Mouse (Mus musculus) activated CD4-positive, CD25-positive, alpha-beta regulatory T cell, adult 4 months (primary cell): ENCODE data around the gene Dlx4. TPM values are rescaled to one million over a fixed set of nuclear protein-coding genes. Genes with fewer than 3 reads are reported as not detected.

Source experiments
- ATAC-seq: one replicate; pipeline ENCODE4 v1.8.0; 2017
- polyA plus RNA-seq, 2 experiments: library from polyadenylated mRNA; unstranded; fragments of 100-300 nt; shearing (Covaris generic); gene quantifications; one replicate each; pipeline ENCODE4 v1.2.1; 2017

Dlx4 gene
- polyA plus RNA-seq, 2 experiments from 2014 or later = not detected

DNA sequence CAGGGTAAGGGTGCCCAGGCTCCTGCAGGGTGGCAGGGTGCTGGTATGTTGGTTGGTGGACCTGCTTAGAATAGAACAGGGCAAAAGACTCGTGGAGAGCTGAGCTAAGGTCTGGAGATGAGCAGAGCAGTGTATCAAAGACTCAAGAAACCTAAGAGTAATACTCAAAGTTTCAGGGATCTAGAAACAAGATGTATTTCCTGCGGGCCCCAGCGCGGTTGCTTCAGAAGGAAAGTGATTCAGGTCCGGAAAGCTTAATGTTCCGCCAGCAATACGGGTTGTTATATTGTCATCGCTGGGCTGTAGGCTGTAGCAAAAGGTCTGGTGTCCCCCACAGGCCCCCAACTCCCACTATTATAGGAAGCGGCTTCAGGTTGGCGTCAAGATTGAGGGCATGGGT is 3.8 kb downstream of the Dlx4 start:
- no peak for ATAC-seq

DNA sequence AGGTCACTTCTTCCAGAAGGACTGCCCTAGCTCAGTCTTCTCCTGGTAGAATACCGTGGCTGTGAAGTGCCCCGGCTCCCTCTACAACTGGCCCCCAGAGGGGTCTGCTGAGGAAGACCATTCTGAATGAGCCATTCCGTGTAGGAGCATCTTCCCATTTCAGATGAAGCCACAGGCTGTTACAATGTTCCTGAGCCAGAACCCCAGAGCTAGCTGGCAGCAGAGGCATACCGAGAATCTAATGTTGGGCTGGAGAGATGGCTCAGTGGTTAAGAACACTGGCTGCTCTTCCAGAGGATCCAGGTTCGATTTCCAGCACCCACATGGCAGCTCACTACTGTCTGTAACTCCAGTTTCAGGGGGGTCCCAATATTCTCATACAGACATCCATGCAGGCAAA is 6.2 kb downstream of the Dlx4 start:
- ATAC-seq = no peak

DNA sequence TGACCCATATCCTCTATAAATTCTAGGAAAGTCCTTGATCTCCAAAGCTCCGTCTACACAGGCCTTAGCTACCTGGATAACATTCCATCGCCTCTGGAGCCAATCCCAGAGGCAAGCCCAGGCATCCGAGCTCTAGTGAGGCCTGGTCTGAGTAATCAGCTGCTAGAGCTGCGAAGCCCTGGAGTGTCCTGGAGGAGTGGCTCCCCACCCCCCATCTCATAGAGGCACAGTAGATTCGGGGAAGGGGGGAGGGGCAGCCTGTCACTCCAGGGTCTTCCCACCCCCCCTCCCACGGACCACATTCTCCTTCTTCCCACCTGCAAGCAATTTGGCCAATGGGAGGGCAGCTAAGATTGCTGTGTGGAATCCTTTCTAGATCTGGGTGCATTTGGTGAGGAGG is 8.8 kb downstream of the Dlx4 start:
- no peak for ATAC-seq

DNA sequence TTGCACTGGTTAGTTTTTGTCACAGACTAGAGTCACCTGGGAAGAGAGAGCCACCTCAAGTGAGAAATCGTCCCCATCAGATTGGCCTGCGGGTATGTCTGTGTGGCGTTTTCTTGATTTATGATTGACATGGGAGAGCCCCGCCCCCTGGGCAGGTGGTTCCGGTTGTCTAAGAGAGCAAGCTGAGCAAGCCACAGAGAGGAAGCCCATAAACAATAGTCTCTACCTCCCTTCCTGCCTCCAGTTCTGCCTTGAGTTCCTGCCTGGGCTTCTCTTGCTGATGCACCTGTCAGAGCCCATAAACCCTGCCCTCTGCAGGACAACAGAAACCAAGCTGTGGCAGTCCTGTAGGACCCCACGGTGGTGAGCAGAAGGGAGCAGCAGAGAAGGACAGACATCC is 12.7 kb downstream of the Dlx4 start:
- ATAC-seq = no peak

DNA sequence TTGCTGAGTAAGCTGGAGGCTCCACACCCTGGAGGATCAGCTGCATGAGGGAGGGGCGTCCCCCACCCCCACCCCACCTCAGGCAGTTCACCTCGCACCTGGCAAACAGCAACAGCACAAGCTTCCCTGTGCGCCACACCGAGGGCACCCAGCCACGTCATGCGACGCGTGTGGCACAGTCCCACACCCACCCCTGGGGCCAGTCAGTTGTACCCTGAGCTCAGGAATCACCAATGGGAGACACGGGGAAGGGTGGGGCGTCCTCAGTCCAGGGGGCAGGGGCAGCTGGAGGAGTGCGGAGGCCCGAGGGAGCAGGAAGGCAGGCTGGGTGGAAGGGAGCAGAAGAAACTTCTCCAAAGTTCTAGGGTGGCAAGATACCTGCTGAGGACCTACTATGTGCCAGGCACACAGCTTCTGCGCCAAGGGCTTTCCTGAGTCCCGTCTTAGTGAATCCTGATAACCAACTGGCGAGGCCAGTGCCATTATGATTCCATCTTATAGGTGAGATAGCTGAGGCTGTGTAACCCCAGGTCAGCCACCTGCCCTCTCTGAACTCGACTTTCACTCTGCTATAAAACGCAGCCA is 15.3 kb downstream of the Dlx4 start:
- no peak for ATAC-seq

DNA sequence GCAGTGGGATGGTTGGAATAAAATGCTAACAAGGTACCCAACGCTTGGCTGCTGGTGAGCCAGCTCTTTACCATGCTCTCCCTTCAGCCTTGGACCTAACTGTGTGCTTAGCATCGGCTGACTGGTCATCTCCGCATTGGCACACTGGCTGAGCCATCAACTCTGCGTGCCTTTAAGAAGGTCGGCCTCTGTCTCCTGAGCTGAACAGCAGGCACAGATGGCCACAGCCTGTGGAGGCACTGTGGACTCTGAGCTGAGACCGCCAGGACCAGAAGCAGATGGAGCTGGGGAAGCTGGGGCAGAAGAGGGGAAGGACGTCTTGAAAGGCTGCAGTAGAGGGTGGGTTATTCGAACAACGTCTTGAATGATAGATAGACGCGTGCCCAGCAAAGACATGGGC is 17.7 kb downstream of the Dlx4 start:
- no peak for ATAC-seq

DNA sequence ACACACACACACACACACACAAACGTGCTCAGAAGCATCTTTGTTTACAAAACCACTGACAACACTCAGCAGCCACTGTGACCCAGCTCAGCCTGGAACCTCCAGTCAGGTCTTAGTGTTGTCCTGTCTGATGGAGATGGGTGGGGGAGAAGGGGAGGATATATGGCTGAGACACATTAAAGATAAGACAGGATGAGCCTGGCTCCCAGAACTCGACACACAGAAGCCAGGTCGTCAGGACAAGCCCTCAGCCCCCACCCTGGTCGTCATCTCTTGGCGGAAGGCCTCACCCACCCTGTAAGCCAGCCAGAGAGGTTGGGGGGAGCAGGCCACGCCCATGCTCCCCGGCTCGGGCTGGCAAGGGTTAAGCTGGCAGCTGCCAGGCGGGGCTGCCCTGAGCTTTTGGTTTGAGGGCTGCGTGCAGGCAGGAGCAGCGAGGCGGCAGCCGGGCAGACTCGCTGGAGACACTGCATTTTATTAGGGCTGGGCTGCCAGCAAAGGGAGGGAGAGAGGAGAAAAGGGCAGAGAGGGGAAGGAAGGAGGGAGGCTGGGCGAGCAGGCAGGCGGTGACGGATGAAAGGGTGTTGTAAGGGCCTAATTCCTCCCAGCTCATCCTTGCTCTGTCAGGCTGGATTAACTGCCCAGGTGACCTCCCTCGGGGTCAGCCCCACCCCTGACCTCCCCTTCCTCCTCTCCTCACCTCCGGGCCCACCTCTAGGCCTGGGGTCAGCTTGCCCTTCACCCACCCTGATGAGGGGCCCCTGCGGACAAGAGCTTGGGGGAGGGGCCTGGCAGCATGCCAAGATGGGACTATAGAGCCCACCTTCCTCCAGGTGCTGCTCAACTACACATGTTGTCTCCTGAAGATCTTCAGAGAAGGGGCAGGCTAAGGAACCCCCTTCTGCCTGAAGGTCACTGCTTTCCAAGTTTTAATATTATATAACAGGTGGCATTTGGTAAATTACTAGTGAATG is 19.5 kb downstream of the Dlx4 start:
- no peak for ATAC-seq

DNA sequence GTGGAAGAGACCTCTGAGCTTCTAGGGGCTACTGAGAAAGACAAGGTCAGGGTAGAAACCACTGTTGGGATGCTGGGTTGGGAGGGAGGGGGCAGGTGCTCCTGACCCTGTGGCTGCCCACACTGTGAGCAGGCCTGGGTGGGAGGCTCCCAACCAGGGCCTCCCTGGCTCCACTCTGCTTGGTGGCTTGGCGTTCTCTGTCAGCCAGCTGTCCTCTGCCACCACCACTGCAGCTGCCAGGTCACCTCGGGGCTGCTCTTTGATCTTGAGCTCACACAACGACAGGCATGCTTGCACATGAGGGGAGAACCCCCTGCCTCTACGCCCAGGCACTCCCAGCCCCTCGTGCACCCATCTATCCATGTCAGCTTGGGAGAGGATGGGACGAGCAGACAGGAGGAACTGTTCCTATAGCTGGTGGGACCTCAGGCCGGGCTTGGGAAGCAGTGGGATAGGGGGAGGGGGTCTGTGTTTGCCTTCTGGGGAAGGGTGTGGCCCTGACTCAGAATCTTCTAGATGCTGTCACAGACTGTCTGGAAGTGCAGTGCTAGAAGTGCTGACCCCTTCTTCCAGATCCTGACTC is 20.6 kb downstream of the Dlx4 start:
- ATAC-seq = no peak

DNA sequence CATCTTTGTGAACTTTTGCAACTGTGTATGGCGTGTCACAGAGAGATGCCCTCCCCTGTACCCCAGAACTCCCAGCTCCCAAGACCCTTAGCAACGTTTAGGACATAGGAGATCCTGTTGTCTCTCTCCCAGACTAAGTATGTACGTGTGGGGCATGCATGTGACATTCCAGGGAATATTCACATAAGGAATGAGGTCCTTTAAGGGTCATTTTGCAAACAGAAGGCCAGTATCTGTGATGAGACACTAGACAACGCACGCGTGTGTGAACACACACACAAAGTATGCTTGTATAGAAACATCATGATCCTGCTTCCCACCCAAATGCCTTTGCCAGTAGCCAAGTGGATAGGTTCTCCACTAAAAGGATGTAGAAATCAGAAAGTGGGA is 24.0 kb downstream of the Dlx4 start:
- ATAC-seq = no peak

DNA sequence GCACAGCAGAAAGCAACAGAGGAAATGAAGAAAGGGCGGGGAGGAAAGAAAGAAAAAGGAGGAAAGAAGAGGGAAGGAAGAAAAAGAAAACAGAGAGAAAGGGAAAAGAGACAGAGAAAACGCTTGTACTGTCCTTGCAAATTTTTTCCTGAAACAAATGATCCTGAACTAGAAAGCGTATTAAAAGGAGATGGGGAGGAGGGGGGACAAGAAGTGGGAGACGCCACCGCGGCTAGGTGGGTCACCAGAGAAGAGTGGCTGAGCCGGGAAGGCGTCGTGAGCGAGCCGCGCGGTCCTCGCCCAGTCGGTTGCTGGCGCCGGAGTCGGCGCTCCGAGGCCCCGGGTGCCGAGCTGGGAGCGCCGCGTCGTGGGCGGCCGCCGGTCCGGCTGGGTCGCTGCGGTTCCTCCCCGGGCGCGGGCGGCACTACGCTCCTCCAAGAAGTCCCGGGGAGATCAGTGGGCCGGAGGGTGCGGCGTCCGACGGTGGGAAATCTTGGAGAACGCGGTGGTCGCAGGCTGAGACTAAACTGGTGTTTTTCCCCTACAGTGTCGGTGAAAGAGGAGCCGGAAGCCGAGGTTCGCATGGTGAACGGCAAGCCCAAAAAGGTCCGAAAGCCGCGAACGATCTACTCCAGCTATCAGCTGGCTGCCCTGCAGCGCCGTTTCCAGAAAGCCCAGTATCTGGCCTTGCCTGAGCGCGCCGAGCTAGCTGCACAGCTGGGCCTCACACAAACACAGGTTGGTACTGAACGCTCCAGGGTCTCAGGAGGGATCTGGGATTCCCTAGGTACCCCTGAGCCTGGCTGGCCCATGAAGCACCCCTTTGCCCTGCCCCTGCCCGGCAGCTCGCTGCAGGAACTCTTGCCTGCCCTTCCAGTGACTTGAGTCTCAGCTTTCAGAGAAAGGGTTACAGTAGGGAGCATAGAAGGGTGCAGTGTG is 24.6 kb downstream of the Dlx4 start:
- no peak for ATAC-seq

DNA sequence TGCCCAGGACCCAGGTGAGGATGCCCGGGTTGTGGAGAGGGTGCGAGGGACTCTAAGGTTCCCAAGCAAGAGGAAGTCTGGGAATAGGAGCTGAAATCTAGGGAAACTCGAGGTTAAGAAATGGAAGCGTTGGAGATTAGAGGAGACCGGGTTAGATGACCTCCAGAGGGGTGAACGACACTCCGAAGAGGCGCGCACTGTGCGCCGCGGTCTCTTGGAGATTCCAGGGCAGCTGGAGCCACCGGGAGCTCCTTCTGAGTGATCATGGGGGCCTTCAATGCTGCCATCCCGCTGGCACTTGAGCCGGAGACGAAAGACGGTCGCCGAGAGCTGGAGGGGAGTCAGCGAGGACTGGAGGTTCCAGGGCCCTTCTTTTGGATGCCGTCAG is 25.4 kb downstream of the Dlx4 start:
- no peak for ATAC-seq

DNA sequence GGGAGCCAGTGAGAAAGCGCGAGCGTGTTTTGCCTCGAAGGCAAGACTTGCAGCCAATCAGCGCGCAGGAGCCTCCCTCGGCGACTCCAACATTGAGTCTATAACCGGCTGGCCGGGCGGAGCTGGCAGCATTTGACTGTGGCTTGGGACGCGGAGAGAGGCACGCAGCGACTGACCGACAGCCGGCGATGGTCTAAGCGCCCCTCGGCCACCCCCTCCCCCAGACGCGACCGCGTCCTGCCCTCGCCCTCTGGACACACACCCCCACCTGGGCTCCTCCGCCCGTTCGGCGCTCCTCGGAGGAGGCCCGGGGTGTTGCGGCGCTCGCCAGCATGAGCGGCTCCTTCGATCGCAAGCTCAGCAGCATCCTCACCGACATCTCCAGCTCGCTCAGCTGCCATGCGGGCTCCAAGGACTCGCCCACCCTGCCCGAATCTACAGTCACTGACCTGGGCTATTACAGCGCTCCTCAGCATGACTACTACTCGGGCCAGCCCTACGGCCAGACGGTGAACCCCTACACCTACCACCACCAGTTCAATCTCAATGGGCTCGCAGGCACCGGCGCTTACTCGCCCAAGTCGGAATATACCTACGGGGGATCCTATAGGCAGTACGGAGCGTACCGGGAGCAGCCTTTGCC is 26.0 kb downstream of the Dlx4 start, which contains the start of gene Dlx3:
Gene Dlx3 (plus strand): TSS at position 130 of the 643 bp plus-strand sequence.
- no peak for ATAC-seq

DNA sequence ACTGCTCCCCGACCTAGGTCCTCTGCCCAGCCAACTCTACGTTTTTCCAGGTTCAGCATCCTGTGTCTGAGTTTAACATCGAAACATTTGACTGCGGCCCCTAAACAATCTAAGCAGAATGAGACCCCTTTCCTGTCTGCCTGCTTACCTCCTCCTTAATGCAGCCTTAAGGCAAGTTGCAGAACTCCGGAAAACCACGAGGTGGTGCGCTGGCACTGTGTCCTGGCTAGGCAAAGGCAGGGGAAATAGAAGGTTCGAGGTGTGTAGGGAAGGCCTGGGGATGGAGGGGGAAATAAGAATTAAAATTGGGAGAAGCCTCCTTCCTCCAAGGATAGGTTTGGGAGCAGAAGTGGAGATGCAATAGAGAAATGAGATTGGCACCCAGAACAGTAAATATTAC is 27.6 kb downstream of the Dlx4 start:
- ATAC-seq = no peak

DNA sequence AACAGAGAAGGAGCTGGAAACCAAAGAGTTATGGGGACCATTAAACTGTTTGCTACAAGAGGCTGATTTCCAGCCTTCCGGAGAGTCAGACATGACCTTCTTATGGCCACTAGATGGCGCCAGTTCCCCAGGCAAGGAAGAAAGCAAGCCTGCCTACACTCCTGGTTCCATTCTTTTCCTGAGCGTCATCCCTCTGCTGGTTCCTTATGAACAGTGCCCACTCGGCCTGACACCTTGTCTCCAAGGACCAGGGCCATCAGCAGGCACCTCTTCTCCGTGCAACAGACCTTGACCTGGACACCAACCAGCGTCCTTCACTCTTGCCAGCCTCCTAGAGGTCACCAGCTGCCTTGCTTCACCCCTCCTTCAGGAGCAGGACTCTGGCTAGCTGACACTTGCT is 29.0 kb downstream of the Dlx4 start:
- ATAC-seq = no peak

DNA sequence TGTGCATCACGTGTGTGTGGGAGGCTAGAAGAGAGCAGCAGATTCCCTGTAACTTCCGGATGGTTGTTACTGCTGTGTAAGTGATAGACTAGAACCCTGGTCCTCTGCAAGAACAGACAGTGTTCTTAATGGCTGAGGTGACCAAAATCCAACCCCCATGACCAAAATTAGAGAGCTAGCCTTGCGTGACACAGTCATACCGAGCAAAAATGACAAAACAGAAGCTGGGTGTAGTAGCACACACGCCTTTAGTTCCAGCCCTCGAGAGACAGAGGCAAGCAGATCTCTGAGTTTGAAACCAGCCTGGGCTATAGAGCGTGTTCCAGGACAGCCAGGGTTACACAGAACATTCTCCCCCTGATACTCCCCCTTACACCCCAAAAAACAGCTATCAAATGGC is 36.0 kb downstream of the Dlx4 start:
- no peak for ATAC-seq

DNA sequence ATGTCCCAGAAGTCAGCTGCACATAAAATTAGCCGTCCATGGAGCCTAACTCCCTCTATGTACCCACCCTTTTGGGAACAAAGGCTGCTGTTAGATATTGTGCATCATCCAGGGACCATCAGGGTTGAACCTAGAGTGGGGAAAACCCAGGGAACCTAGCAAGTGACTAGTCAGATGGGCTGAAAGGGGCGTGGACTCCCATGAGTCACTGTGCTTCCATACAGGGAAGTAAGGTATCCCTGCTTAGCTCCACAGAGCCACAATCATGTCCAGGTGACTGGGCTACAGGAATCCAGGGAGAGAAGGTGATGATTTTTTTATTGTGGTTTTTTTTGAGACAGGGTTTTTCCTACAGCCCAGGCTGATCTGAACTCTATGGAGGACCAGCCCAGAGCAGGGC is 37.1 kb downstream of the Dlx4 start:
- ATAC-seq = no peak

DNA sequence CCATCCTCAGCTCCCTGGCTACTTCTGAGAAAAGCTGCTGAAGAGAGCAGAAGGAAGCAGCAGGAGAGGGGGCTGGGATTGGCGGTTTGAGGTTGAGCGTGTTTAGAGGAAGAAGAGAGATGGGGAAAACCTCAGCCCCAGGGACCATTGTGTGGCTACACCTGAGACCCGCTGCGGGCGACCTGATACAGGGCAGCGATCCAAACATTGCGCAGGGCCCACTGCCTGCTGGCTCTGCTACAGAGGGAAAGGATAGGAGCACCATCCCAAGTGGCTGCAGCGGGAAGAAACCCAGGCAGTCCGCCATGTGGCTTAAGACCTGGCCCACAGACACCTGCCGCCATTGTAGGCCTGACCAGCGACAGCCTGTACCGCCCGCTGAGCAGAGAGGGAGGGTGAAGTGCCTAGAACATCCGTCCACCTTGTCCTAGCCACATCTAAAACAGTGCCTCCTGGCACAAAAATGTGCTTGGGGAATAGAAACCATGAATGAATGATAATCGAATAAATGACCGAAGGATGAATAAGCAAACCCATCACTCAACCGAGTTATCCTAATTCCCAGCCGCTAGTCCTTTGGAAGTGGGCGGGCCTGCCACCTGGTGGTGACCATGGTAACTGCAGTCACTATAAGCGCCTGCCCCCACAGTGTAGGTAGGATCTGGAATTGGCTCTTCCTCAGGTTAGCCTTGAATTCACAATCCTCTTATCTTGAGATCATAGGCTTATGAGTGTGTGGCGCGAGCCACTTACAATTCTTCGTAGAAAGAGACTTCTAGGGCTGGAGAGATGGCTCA is 39.4 kb downstream of the Dlx4 start:
- ATAC-seq = peak; percentile 46

DNA sequence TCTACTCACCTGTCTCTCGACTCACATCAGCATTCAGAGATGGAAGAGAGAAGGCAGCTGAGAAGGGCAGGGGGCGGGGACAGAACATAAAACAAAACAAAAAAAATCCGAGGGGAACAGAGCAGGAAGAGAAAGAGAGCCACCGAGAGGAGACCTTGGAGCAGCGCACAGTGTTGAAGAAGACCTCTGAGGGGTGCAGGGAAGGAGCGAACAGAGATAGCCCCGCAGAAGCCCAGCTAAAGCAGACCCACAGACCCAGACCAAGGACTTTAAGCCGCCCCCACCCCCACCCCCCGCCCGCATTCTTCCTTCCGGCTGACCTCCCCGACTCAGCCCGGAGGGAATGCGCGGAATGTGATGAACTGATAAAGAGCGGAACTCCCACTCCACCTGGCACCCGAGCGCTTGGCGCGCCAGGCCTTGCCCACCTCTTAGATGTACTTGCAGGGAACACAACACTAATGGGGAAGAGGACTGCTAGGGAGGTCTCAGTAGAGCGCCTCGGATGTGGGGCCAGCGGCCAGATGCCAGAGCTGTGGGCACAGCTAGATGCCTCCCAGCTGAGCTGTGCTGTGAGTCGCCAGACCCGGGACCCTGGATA is 40.7 kb downstream of the Dlx4 start:
- no peak for ATAC-seq

DNA sequence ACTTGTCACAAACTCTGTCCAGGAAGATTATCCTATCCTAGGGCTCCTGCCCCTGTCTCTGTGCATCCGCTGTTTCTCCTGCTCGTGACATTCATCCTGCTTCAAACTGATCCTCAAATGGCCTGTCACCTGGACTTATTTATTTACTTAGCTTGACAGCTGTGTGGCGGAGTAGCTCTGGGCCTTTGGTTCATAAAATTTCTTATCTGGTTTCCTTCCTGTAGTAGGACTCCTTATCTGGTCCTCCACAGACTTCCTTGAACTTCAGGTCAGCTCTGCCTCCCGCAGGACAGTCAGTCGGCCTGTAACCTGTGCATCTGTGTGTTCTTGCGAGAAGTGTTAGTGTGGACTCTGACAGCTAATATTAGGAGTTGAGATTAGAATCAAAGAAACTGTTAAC is 41.8 kb downstream of the Dlx4 start:
- ATAC-seq = no peak

DNA sequence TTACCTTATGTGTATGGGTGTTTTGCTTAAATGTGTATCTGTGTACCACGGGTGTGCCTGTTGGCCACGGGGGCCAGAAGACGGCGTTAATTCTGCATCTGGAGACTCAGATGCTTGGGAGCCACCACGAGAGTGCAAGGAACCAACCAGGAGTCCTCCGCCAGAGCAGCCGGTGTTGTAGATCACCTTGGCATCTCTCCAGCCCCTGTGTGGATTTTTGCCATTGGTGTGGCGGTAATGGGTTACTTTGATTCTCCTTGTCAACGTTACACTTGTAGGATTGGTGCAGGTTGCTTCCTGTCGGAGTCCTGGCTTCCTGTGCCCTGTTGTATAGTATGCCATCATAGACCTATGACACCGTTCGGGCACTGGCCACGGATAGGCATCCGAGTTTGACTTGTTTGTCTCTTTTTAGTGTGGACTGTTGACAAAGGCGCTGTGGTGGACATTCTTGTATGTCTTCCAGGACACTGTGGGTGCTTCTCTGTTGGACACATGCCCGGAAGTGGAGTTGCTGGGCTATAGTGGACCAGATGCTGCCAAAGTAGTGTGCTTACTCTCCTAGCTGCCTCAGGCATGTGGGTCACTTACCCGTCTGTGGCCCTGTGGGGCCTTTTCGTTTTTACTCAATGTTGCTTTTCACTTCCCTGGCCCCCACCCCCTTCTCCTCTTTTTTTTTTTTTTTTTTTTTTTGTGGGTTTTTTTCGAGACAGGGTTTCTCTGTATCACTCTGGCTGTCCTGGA is 43.7 kb downstream of the Dlx4 start:
- no peak for ATAC-seq
